Mouse (Mus musculus) left cerebral cortex, adult 9 months (tissue): Measurements from ENCODE around the gene Rgs16.

Experiments used
- DNase-seq, 2 experiments: peaks; one replicate each; pipeline ENCODE4 v3.0.0; 2022; ENCODE audit warnings: low spot score in 2 of 2

The Rgs16 gene

DNA sequence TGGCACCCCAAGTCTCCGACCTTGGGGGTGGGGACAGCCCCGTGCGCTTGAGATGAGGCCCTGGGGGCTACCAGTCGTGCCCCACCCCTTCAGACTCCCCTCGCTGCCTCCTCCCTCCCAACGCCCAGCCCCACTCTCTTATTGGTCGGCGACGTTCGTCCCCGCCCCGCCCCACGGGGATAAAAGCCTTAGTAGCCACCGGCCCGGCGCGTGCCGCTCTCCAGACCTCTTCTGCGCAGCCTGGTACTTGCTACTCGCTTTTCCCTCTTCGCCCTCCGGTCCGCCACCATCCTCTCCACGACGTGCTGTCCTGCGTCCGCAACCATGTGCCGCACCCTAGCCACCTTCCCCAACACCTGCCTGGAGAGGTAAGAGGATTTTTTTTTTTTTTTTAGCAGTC is at the start of gene Rgs16:
TSS of gene Rgs16 (plus strand) at position 205 of the 400 bp plus-strand sequence.
- DNase-seq = no peak

DNA sequence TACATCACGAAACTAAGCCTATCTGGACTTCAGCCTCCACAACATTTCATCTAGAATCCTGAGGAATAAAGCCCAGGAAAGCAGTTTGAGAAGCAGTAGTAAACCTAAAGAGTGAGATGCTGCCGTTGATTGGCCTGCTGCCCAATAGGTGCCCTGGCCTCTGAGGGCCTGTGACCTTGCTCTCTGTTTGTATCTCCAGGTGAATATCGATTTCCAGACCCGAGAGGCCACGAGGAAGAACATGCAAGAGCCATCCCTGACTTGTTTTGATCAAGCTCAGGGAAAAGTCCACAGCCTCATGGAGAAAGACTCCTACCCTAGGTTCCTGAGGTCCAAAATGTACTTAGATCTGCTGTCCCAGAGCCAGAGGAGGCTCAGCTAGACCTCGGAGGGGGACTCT is 47.6 kb upstream of the Rgs16 start:
- DNase-seq = no peak

- DNase-seq = no peak
Measured at GRCm38 (mm10) chr1:153694372-153695120, 45.6 kb upstream of the Rgs16 start.

GRCm38 (mm10) chr1:153695398-153695797 is 44.8 kb upstream of the Rgs16 start:
- no peak for DNase-seq

DNA sequence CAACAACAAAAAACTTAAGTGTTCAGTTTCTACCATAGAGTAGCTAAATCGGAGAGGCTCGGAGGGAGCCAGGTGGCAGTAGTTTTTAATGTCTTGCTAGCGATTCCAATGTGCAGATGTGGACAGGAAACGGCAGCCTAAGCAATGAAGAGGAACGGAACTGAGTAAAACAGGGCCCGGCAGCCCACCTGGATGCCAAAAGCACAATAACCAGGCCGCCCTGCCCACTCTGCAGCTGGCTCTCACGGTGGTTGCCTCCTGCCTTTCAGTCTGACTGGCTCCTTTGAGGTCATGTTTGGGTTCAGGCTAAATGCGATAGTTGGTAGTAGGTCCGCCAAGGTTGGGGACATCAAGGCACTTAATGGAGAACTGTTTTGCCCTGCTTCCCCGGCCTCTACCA is 44.1 kb upstream of the Rgs16 start:
- no peak for DNase-seq

DNA sequence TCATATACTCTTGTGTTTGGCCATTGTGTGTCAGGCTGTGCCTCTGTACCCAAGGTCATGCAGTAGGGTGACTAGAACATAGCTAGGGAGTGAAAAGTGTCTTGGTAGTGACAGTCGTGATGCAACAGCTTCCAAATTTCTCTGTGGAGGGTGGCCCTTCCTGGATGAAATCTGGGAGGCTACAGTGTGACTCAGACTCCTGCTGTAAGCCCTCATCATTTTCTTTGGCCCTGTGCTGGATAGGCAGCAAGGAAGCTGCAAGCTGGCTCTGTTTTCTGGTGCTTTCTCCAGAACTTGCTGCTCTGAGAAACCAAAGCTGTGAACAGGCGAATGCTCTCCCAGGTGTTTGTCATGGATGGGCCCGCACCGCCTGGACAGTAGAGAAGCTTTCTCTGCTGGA is 43.6 kb upstream of the Rgs16 start:
- no peak for DNase-seq

- no peak for DNase-seq
Measured at GRCm38 (mm10) chr1:153697581-153698251, 42.4 kb upstream of the Rgs16 start.

GRCm38 (mm10) chr1:153698311-153699084 is 41.7 kb upstream of the Rgs16 start:
- DNase-seq = no peak

DNA sequence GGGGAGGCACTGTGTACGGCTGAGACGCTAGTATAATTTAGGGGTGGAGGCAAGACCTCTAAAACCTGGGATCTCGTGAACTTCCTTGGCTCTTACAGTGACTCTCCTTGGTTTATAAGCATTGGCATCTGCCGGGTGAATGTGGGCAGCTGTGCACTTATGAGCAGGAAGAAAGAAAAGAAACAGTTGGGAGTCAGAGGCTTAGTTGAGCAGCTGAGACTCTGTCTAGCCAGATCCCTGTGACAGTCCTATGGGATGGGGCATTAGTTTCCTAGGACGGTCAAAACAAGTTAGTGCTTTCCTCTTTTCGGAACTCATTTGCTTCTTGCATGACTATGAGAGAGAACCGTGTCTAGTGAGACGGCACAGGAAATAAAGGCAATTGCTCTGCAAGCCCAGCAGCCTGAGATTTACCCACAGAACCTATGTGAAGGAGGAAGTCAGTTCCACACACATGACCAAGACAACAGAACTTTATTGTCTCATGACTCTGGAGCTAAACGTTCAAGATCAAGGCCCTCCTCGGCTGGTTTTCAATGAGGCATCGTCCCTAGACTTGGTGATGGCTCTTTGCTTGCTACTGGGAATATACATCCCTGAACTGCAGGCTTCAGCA is 39.6 kb upstream of the Rgs16 start:
- DNase-seq = no peak

DNA sequence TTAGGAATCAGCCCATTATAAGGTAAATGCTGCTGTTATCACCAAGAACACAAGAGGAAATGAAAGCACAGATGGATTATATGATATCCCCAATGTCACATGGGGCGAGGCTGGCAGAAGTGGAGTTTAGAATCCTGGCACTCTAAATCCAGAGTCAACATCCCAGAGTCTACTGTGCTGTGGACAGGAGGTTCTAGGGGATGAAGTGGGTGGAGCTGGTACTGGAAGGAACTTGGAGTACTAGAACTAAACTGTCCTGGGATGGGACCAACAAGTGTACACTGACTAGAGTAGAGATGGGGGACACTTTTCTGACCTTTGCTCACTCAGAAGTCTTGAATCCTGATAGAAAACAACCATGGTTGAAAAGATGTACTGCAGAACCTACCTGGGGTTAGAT is 38.7 kb upstream of the Rgs16 start:
- DNase-seq = no peak

- no peak for DNase-seq
Measured at GRCm38 (mm10) chr1:153702166-153702852, 37.8 kb upstream of the Rgs16 start.

DNA sequence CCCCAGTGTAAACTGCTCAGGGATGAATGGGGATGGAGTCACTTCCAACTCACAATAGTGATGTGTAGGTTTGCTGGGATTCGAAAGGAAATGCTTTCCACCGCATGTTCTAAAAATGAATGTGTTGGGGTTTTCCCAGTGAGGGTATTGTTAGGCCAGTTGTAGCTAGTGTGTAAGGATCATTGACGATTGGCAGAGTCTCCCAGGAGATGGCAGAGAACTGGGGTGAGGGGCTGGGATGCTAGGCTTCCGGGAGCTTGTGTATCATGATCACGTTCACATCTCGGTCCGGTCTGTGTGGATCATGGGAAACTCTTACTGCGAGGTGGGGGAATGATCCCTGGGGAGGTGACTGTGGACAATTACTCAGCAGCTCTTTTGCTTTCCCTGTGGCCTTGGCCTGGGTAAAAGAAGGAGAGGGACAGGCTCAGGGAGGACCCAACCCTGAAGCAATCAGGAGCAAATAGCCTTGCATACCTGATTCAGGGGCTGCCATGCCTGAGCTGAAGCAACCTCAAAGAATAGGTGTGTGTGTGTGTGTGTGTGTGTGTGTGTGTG is 37.2 kb upstream of the Rgs16 start:
- DNase-seq = no peak

GRCm38 (mm10) chr1:153703445-153703991 is 36.6 kb upstream of the Rgs16 start:
- peak in 1 of 2 experiments; percentile 55 for DNase-seq

GRCm38 (mm10) chr1:153704174-153704573 is 36.0 kb upstream of the Rgs16 start:
- DNase-seq = no peak

DNA sequence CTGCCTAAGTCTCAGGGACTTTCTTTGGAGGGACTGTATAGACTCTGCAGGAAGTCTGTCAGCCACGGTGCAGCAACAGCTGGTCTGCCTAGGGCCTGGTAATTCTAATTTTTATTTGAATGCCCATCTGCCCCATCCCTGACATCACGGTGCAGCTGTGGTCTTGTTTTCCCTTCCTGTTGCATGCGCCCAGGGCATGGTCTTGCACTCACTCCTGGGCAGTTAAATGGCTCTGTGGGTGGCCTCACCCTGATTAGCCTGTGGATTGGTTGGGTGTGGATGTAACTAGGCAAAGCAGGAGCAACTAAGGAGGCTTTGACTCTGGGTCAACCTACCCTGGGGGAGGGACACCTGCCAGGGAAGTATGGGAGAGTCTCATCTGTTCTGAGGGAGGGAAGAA is 35.2 kb upstream of the Rgs16 start:
- no peak for DNase-seq

DNA sequence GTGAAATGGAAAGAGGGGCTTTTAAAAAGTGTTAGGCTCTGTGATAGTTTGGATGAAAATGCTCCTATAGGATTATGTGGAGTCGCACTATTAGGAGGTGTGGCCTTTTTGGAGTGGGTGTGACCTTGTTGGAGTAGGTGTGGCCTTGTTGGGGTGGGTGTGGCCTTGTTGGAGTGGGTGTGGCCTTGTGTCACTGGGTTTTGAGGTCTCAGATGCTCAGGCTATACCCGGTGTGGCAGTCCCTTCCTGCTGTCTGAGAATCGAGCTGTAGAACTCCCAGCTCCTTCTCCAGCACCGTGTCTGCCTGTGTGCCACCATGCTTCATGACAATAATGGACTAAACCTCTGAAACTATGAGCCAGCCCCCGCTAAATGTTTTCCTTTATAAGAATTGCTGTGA is 31.5 kb upstream of the Rgs16 start:
- DNase-seq = no peak

GRCm38 (mm10) chr1:153709451-153709850 is 30.7 kb upstream of the Rgs16 start:
- no peak for DNase-seq

GRCm38 (mm10) chr1:153711544-153712262 is 28.4 kb upstream of the Rgs16 start:
- no peak for DNase-seq

- DNase-seq = no peak
Measured at GRCm38 (mm10) chr1:153712633-153713032, 27.5 kb upstream of the Rgs16 start.

- DNase-seq = no peak
Measured at GRCm38 (mm10) chr1:153717990-153718389, 22.2 kb upstream of the Rgs16 start.
